Mouse (Mus musculus) liver, adult 2 months (tissue): ENCODE measurements around the gene Agap1.

Experiments used
- CTCF ChIP-seq: fragments of 200-500 bp; IDR thresholded peaks from 2 replicates; pipeline ENCODE4 v1.5.1; 2011; ENCODE audit warnings: low read depth, low read length, control low read depth
- POLR2A ChIP-seq: fragments of 200-500 bp; IDR thresholded peaks from 2 replicates; pipeline ENCODE4 v1.6.1; 2011; ENCODE audit warnings: low read length, control low read depth; ENCODE audit not compliant: insufficient read depth; ENCODE audit errors: extremely low read depth

- TF ChIP-seq CTCF (no peak), POLR2A (no peak)
Observed at GRCm38 (mm10) chr1:89576174-89576890, 121.7 kb downstream of the Agap1 start.
